Mouse (Mus musculus) retina, postnatal 7 days (tissue): ENCODE results near the gene Klk1b26.
"Not testable (repeated sequence)": the region's sequence is repeated elsewhere in the genome, so short reads cannot be mapped to it uniquely, and the experiment has no call there.

ENCODE experiments used
- DNase-seq: peaks from one replicate; pipeline ENCODE4 v3.0.0-alpha.2; 2012; ENCODE audit warnings: low read depth, low spot score

Gene Klk1b26

GRCm38 (mm10) chr7:44011868-44012267, at the start of gene Klk1b26:
Klk1b26 (plus strand) TSS chr7:44012168.
- not testable (repeated sequence) for DNase-seq

GRCm38 (mm10) chr7:43966451-43966850, 45.5 kb upstream of the Klk1b26 start, which contains the start of gene Klk1b1:
Klk1b1 (plus strand) TSS chr7:43966751.
- no peak for DNase-seq

GRCm38 (mm10) chr7:43967058-43967457, 44.9 kb upstream of the Klk1b26 start:
- DNase-seq: no peak

GRCm38 (mm10) chr7:43967612-43968011, 44.4 kb upstream of the Klk1b26 start:
- DNase-seq: no peak

GRCm38 (mm10) chr7:43975761-43976160, 36.2 kb upstream of the Klk1b26 start, which contains the start of gene Klk1b9:
Klk1b9 (plus strand) TSS chr7:43976061.
- DNase-seq: not testable (repeated sequence)

- no peak for DNase-seq
Observed at GRCm38 (mm10) chr7:43985657-43986056, 26.3 kb upstream of the Klk1b26 start.

GRCm38 (mm10) chr7:43994821-43995220, 17.1 kb upstream of the Klk1b26 start:
- not testable (repeated sequence) for DNase-seq

- DNase-seq: not testable (repeated sequence)
Observed at GRCm38 (mm10) chr7:43995577-43995976, 16.4 kb upstream of the Klk1b26 start, which contains the start of gene Klk1b11. Klk1b11 (plus strand) TSS chr7:43995877.

- DNase-seq: no peak
Observed at GRCm38 (mm10) chr7:44004847-44005246, 7.1 kb upstream of the Klk1b26 start.

- DNase-seq: not testable (repeated sequence)
Observed at GRCm38 (mm10) chr7:44014666-44015065, 2.7 kb downstream of the Klk1b26 start.

- DNase-seq: no peak
Observed at GRCm38 (mm10) chr7:44015071-44015470, 3.1 kb downstream of the Klk1b26 start.

- DNase-seq: not testable (repeated sequence)
Observed at GRCm38 (mm10) chr7:44051990-44052389, 40.0 kb downstream of the Klk1b26 start, which contains the start of gene Klk1b27. Klk1b27 (plus strand) TSS chr7:44052290.
